Mouse (Mus musculus) megakaryocyte progenitor cell, adult 5-6 weeks (primary cell): ENCODE data around the gene Trpm2. TPM values are rescaled to one million over a fixed set of nuclear protein-coding genes. Genes with fewer than 3 reads are reported as not detected.

Experiments used
- total RNA-seq, 2 experiments: library from RNA; stranded (forward) in 1 of 2; stranded (reverse) in 1 of 2; fragments of 157-497, 149-512 nt in 1 of 2; fragments of 200-1000 nt in 1 of 2; gene quantifications; 2 replicates each; pipeline versions ENCODE4 v1.2.3 to v1.2.4; 2015 to 2017

The Trpm2 gene
- total RNA-seq, 2 experiments from 2014 or later, result 1.4 to 2.7 TPM

Other genes with a start within 250 kb of the Trpm2 start
- gene Krtap12-1, start 250.0 kb downstream of the Trpm2 start, total RNA-seq (2015), result not detected in 2 replicates
- not detected in 2 replicates for gene Krtap12-1, start 250.0 kb downstream of the Trpm2 start, total RNA-seq (2017)
- not detected in 2 replicates for gene Gm10100, start 244.1 kb downstream of the Trpm2 start, total RNA-seq (2015)
- not detected in 2 replicates for gene Gm10100, start 244.1 kb downstream of the Trpm2 start, total RNA-seq (2017)
- not detected in 2 replicates for gene Gm18596, start 227.9 kb downstream of the Trpm2 start, total RNA-seq (2015)
- not detected in 2 replicates for gene Gm18596, start 227.9 kb downstream of the Trpm2 start, total RNA-seq (2017)
- not detected in 2 replicates for gene Gm9736, start 219.2 kb downstream of the Trpm2 start, total RNA-seq (2015)
- gene Gm9736, start 219.2 kb downstream of the Trpm2 start, total RNA-seq (2017), result not detected in 2 replicates
- gene Gm3233, start 210.9 kb downstream of the Trpm2 start, total RNA-seq (2015), result not detected in 2 replicates
- gene Gm3233, start 210.9 kb downstream of the Trpm2 start, total RNA-seq (2017), result not detected in 2 replicates
- not detected in 2 replicates for gene Gm3238, start 199.2 kb downstream of the Trpm2 start, total RNA-seq (2015)
- not detected in 2 replicates for gene Gm3238, start 199.2 kb downstream of the Trpm2 start, total RNA-seq (2017)
- gene Gm7138, start 193.6 kb downstream of the Trpm2 start, total RNA-seq (2015), result not detected in 2 replicates
- not detected in 2 replicates for gene Gm7138, start 193.6 kb downstream of the Trpm2 start, total RNA-seq (2017)
- not detected in 2 replicates for gene Gm3250, start 188.0 kb downstream of the Trpm2 start, total RNA-seq (2015)
- not detected in 2 replicates for gene Gm3250, start 188.0 kb downstream of the Trpm2 start, total RNA-seq (2017)
- not detected in 2 replicates for gene Gm7137, start 182.4 kb downstream of the Trpm2 start, total RNA-seq (2015)
- not detected in 2 replicates for gene Gm7137, start 182.4 kb downstream of the Trpm2 start, total RNA-seq (2017)
- gene Gm9639, start 175.5 kb downstream of the Trpm2 start, total RNA-seq (2015), result not detected in 2 replicates
- not detected in 2 replicates for gene Gm9639, start 175.5 kb downstream of the Trpm2 start, total RNA-seq (2017)
- gene Gm19668, start 171.4 kb downstream of the Trpm2 start, total RNA-seq (2015), result not detected in 2 replicates
- not detected in 2 replicates for gene Gm19668, start 171.4 kb downstream of the Trpm2 start, total RNA-seq (2017)
- gene Gm9507, start 158.7 kb downstream of the Trpm2 start, total RNA-seq (2015), result not detected in 2 replicates
- not detected in 2 replicates for gene Gm9507, start 158.7 kb downstream of the Trpm2 start, total RNA-seq (2017)
- not detected in 2 replicates for gene Gm2696, start 155.9 kb downstream of the Trpm2 start, total RNA-seq (2015)
- gene Gm2696, start 155.9 kb downstream of the Trpm2 start, total RNA-seq (2017), result not detected in 2 replicates
- not detected in 2 replicates for gene Krtap10-4, start 143.5 kb downstream of the Trpm2 start, total RNA-seq (2015)
- not detected in 2 replicates for gene Krtap10-4, start 143.5 kb downstream of the Trpm2 start, total RNA-seq (2017)
- gene Krtap10-10, start 134.6 kb downstream of the Trpm2 start, total RNA-seq (2015), result not detected in 2 replicates
- not detected in 2 replicates for gene Krtap10-10, start 134.6 kb downstream of the Trpm2 start, total RNA-seq (2017)
- not detected in 2 replicates for gene Gm36176, start 123.8 kb downstream of the Trpm2 start, total RNA-seq (2015)
- not detected in 2 replicates for gene Gm36176, start 123.8 kb downstream of the Trpm2 start, total RNA-seq (2017)
- gene Gm10318, start 117.7 kb downstream of the Trpm2 start, total RNA-seq (2015), result not detected in 2 replicates
- gene Gm10318, start 117.7 kb downstream of the Trpm2 start, total RNA-seq (2017), result not detected in 2 replicates
- gene Gm3285, start 108.6 kb downstream of the Trpm2 start, total RNA-seq (2015), result not detected in 2 replicates
- gene Gm3285, start 108.6 kb downstream of the Trpm2 start, total RNA-seq (2017), result not detected in 2 replicates
- 0.12 TPM in 1 of 2 replicates, not detected in the other for gene Lrrc3, start 68.0 kb downstream of the Trpm2 start, total RNA-seq (2015)
- not detected in 2 replicates for gene Lrrc3, start 68.0 kb downstream of the Trpm2 start, total RNA-seq (2017)
- gene 1810043G02Rik, start 8.0 kb upstream of the Trpm2 start, total RNA-seq (2015), result 6.0 and 6.4 TPM in 2 replicates
- gene 1810043G02Rik, start 8.0 kb upstream of the Trpm2 start, total RNA-seq (2017), result 5.9 and 11.2 TPM in 2 replicates
- gene Pfkl, start 39.5 kb upstream of the Trpm2 start, total RNA-seq (2015), result 13.7 and 15.5 TPM in 2 replicates
- gene Pfkl, start 39.5 kb upstream of the Trpm2 start, total RNA-seq (2017), result 36.1 and 44.2 TPM in 2 replicates
- gene Dnmt3l, start 71.4 kb upstream of the Trpm2 start, total RNA-seq (2015), result 1.5 and 4.4 TPM in 2 replicates
- 1.3 and 3.2 TPM in 2 replicates for gene Dnmt3l, start 71.4 kb upstream of the Trpm2 start, total RNA-seq (2017)
- gene Aire, start 73.0 kb upstream of the Trpm2 start, total RNA-seq (2015), result not detected in 2 replicates
- not detected in 2 replicates for gene Aire, start 73.0 kb upstream of the Trpm2 start, total RNA-seq (2017)
- 3.9 and 6.3 TPM in 2 replicates for gene Icosl, start 98.7 kb upstream of the Trpm2 start, total RNA-seq (2015)
- gene Icosl, start 98.7 kb upstream of the Trpm2 start, total RNA-seq (2017), result 2.6 and 2.9 TPM in 2 replicates
- gene D10Jhu81e, start 199.2 kb upstream of the Trpm2 start, total RNA-seq (2015), result 40.7 and 44.1 TPM in 2 replicates
- 90.6 and 90.9 TPM in 2 replicates for gene D10Jhu81e, start 199.2 kb upstream of the Trpm2 start, total RNA-seq (2017)
- gene Pwp2, start 214.6 kb upstream of the Trpm2 start, total RNA-seq (2015), result 5.6 and 7.2 TPM in 2 replicates
- 18.6 and 27.5 TPM in 2 replicates for gene Pwp2, start 214.6 kb upstream of the Trpm2 start, total RNA-seq (2017)